Mouse (Mus musculus) neural tube, embryonic 11.5 days (tissue): ENCODE results near the gene Lcn6. TPM values are rescaled to one million over a fixed set of nuclear protein-coding genes. Genes with fewer than 3 reads are reported as not detected.

ENCODE experiments used
- ATAC-seq: fragments of 200-750 bp; cut with Nextera tagmentation; 2 replicates; pipeline ENCODE4 v1.8.0; 2017; ENCODE audit warnings: moderate number of reproducible peaks, mild to moderate bottlenecking, moderate TSS enrichment, moderate library complexity; ENCODE audit not compliant: insufficient read depth, low FRiP score, low TSS enrichment
- DNase-seq: peaks from one replicate; pipeline ENCODE4 v3.0.0-alpha.2; 2015; ENCODE audit warnings: low spot score
- H3K27ac ChIP-seq: fragments of 300-500 bp; sonication (generic); 2 replicates; pipeline ENCODE4 v1.5.1; 2014; ENCODE audit warnings: low read depth, mild to moderate bottlenecking, low read length
- H3K27me3 ChIP-seq: fragments of 300-500 bp; sonication (generic); 2 replicates; pipeline ENCODE4 v1.6.1; 2014; ENCODE audit warnings: mild to moderate bottlenecking, low read length, mixed read lengths; ENCODE audit not compliant: control insufficient read depth, insufficient read depth
- H3K36me3 ChIP-seq: fragments of 300-500 bp; sonication (generic); 2 replicates; pipeline ENCODE4 v1.6.1; 2014; ENCODE audit warnings: mild to moderate bottlenecking, low read length, moderate library complexity, mixed read lengths; ENCODE audit not compliant: control insufficient read depth, insufficient read depth
- H3K4me1 ChIP-seq: fragments of 300-500 bp; sonication (generic); 2 replicates; pipeline ENCODE4 v1.6.1; 2014; ENCODE audit warnings: low read length, mixed read lengths; ENCODE audit not compliant: control insufficient read depth, insufficient read depth
- H3K4me2 ChIP-seq: fragments of 300-500 bp; sonication (generic); 2 replicates; pipeline ENCODE4 v1.6.1; 2014; ENCODE audit warnings: low read depth, mild to moderate bottlenecking, moderate library complexity
- H3K4me3 ChIP-seq: fragments of 300-500 bp; sonication (generic); 2 replicates; pipeline ENCODE4 v1.5.1; 2014; ENCODE audit warnings: low read depth, low read length
- H3K9ac ChIP-seq: fragments of 300-500 bp; sonication (generic); 2 replicates; pipeline ENCODE4 v1.6.1; 2014; ENCODE audit warnings: mild to moderate bottlenecking, low read length
- H3K9me3 ChIP-seq: fragments of 300-500 bp; sonication (generic); 2 replicates; pipeline ENCODE4 v1.6.1; 2016; ENCODE audit warnings: low read length; ENCODE audit not compliant: control insufficient read depth
- WGBS: fragments of 180-500 bp; shearing (Covaris S2); extraction: QIAGEN DNeasy Blood & Tissue Kit; methylation state at CpG from one replicate; pipeline ENCODE4 v1.1.7; 2014; 5-methylcytosine and 5-hydroxymethylcytosine counted together
- polyA plus RNA-seq: library from polyadenylated mRNA; unstranded; fragments of >200 nt; fragmentation: Nextera tagmentation; extraction: Ambion mirVana; gene quantifications from 2 replicates; pipeline ENCODE4 v1.2.1, GENCODE M21; 2014

Gene Lcn6
- polyA plus RNA-seq, 1 experiment from 2014 or later, result not detected

DNA sequence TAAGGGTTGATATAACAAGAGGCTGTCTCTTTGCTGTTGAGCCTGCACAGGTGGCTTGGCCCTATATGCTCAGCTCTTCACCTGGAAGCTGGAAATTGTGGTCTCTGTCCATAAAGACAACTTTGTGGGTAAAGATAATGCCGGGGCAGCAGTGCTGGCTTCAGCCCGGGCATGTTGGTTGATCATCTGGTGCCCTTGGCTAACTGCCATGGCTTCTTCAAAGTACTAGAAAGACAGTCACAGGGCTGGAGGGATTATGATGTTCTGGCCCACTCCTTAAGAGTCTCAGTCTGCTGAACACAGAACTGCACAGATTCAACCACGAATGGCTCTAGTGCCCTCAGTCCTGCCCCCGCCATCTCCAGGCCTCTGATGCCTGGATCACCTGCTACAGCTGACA is 19.3 kb upstream of the Lcn6 start:
- no peak for DNase-seq
- Histone ChIP-seq H3K4me3 (no peak overlapping the region), H3K4me2 (no peak overlapping the region), H3K27me3 (no peaks in the 10 kb centered on the region), H3K27ac (no peak overlapping the region), H3K9ac (no peak overlapping the region), H3K36me3 (no peaks in the 10 kb centered on the region), H3K9me3 (no peaks in the 10 kb centered on the region), H3K4me1 (no peaks in the 10 kb centered on the region)
- no peak for ATAC-seq
- 88% methylated on average over 4 of the region's 4 CpGs for WGBS

- Histone ChIP-seq H3K4me2 (no peak within 1 kb of the TSS), H3K9me3 (no peaks in the 10 kb centered on the region), H3K27me3 (no peaks in the 10 kb centered on the region), H3K4me1 (no peaks in the 10 kb centered on the region), H3K4me3 (no peak within 1 kb of the TSS), H3K27ac (no peak within 1 kb of the TSS), H3K36me3 (no peaks in the 10 kb centered on the region), H3K9ac (no peak within 1 kb of the TSS)
- no peak for ATAC-seq
- DNase-seq, result no peak
Measured at GRCm38 (mm10) chr2:25657652-25658051, 18.9 kb upstream of the Lcn6 start, which contains the start of gene Lcn5. Lcn5 (plus strand) TSS chr2:25657952.

- Histone ChIP-seq H3K9me3 (no peaks in the 10 kb centered on the region), H3K9ac (no peak overlapping the region), H3K27ac (no peak overlapping the region), H3K36me3 (no peaks in the 10 kb centered on the region), H3K4me2 (no peak overlapping the region), H3K4me3 (no peak overlapping the region), H3K4me1 (no peaks in the 10 kb centered on the region), H3K27me3 (no peaks in the 10 kb centered on the region)
- no peak for DNase-seq
- no peak for ATAC-seq
- 86% methylated on average over 8 of the region's 8 CpGs for WGBS
Measured at GRCm38 (mm10) chr2:25660279-25660678, 16.3 kb upstream of the Lcn6 start.

- Histone ChIP-seq H3K36me3 (no peaks in the 10 kb centered on the region), H3K27me3 (no peaks in the 10 kb centered on the region), H3K4me2 (no peak overlapping the region), H3K4me3 (no peak overlapping the region), H3K9ac (no peak overlapping the region), H3K9me3 (no peaks in the 10 kb centered on the region), H3K4me1 (no peaks in the 10 kb centered on the region), H3K27ac (no peak overlapping the region)
- DNase-seq (no peak), ATAC-seq (no peak)
- WGBS, result 84% methylated on average over 6 of the region's 6 CpGs
Measured at GRCm38 (mm10) chr2:25661245-25661970, 15.2 kb upstream of the Lcn6 start.

DNA sequence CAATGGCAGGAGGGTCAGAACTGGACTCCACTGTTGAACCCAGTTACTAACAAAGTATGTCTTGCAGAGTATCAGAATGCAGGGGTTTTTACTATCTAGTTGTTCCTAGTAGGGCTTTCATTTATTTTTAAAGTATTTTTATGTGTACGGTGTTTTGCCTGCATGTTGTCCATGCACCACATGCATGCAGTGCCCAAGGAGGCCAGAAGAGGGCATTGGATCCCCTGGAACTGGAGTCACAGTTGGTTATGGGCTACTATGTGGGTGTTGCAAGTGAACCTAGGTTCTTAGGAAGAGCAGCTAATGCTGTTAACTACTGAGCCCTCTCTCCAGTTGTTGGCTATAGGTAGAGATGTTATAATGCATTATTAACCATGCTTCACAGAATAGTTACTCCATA is 13.1 kb upstream of the Lcn6 start:
- no peaks in the 10 kb centered on the region for H3K9me3 ChIP-seq
- no peak overlapping the region for H3K4me3 ChIP-seq
- no peaks in the 10 kb centered on the region for H3K27me3 ChIP-seq
- WGBS, result 77% methylated on average over 1 of the region's 1 CpGs
- no peaks in the 10 kb centered on the region for H3K4me1 ChIP-seq
- no peak overlapping the region for H3K4me2 ChIP-seq
- no peaks in the 10 kb centered on the region for H3K36me3 ChIP-seq
- no peak overlapping the region for H3K9ac ChIP-seq
- ATAC-seq (no peak), DNase-seq (peak; percentile 32)
- no peak overlapping the region for H3K27ac ChIP-seq

DNA sequence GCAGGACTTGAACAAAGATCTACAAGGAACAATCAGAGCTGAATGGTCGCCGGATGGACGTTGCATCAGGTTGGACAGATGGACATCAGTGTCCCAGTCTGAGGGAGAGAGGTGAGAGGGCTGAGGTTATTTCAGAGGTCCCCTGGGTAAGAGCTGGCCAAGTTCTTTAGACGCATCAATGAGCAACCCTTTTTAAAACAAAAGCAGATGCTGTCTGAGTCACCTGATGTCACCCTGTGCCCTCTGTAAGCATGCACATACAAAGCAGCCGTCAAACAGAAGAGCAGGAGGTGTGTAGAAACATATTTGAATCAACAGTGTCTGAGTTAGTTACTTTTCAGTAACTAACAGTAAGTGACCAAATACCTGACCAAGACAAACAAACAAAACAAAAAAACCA is 12.5 kb upstream of the Lcn6 start:
- ATAC-seq (no peak), DNase-seq (no peak)
- Histone ChIP-seq H3K4me2 (no peak overlapping the region), H3K27ac (no peak overlapping the region), H3K9me3 (no peaks in the 10 kb centered on the region), H3K4me3 (no peak overlapping the region), H3K9ac (no peak overlapping the region), H3K4me1 (no peaks in the 10 kb centered on the region), H3K36me3 (no peaks in the 10 kb centered on the region), H3K27me3 (no peaks in the 10 kb centered on the region)
- WGBS, result 78% methylated on average over 5 of the region's 5 CpGs

DNA sequence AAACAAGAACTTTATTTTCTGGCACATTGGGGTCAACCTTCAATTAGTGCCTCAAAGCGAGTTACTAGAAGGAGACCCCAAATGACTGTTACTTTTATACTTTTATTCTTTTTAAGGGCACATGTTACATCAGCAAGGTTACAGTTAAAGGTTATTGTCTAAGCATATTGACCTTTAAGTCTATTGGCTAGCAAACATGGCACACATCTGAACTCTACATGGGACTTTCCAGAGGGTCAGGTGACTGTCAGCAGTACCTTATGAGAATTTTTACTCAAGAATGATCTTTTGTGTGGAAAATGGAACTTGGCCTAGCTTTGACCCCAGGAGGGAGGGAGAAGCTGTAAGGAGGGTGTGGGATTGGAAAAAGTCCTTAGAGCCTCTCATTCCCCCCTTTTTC is 10.1 kb upstream of the Lcn6 start:
- no peak overlapping the region for H3K4me3 ChIP-seq
- no peaks in the 10 kb centered on the region for H3K9me3 ChIP-seq
- ATAC-seq (no peak), DNase-seq (no peak)
- H3K4me1 ChIP-seq, result no peaks in the 10 kb centered on the region
- H3K9ac ChIP-seq, result no peak overlapping the region
- H3K27me3 ChIP-seq, result no peaks in the 10 kb centered on the region
- no peaks in the 10 kb centered on the region for H3K36me3 ChIP-seq
- no peak overlapping the region for H3K27ac ChIP-seq
- no peak overlapping the region for H3K4me2 ChIP-seq
- WGBS, result 58% methylated on average over 1 of the region's 1 CpGs

DNA sequence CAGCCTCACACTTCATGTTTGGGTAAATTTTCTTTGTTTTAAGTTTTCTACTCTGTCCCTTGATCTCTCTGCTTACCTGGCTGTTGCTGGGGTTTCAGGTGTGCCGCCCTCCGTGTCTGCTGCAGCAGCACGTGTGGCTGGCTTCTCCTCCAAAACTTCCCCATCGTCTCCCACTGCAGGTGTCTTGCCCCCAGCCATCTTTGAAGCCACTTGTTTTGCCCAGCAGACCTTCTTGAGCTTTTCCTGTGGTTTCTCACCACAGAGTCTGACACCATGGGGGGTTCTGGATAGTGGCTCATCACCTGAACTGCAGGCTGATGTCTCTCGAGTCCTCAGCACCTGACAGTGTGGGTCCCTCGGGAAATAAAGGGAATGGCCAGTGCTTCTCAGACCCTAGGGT is 3.0 kb downstream of the Lcn6 start:
- Histone ChIP-seq H3K36me3 (no peaks in the 10 kb centered on the region), H3K9me3 (no peaks in the 10 kb centered on the region), H3K4me2 (no peak overlapping the region), H3K27ac (no peak overlapping the region), H3K4me3 (no peak overlapping the region), H3K4me1 (no peaks in the 10 kb centered on the region), H3K27me3 (no peaks in the 10 kb centered on the region), H3K9ac (no peak overlapping the region)
- ATAC-seq (no peak), DNase-seq (no peak)
- WGBS, result 84% methylated on average over 6 of the region's 6 CpGs

DNA sequence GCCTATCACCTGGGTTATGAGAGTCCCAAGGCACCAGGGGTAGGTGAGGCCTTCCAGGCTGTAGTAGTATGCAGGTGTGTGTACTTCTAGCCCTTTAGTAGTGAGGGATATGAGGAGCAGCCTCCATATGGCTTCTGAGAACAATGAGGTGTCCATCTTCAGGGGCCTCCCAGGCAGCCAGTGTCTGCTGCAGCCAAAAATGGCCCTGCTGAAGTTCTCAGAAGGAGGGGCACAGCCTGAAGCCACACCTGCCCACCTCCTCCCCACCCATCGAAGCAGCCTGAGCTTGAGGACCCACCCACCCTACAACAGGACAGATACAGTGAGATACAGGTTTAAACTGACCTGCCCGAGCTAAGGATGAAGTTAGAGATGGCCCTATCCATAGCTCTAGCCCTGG is 5.8 kb downstream of the Lcn6 start, which contains the start of gene Lcn10:
Lcn10 (plus strand) TSS at position 301 of the 400 bp plus-strand sequence.
- Histone ChIP-seq H3K9me3 (no peaks in the 10 kb centered on the region), H3K4me1 (no peaks in the 10 kb centered on the region), H3K4me2 (no peak within 1 kb of the TSS), H3K9ac (no peak within 1 kb of the TSS), H3K27ac (no peak within 1 kb of the TSS), H3K4me3 (no peak within 1 kb of the TSS), H3K36me3 (no peaks in the 10 kb centered on the region), H3K27me3 (no peaks in the 10 kb centered on the region)
- DNase-seq (no peak), ATAC-seq (no peak)
- 69% methylated on average over 2 of the region's 2 CpGs for WGBS
